Mouse (Mus musculus) heart, adult 8-10 months (tissue): ENCODE results near the gene Tmem38b. TPM values are rescaled to one million over a fixed set of nuclear protein-coding genes. Genes with fewer than 3 reads are reported as not detected.

Source experiments
- DNase-seq: peaks from one replicate; pipeline ENCODE4 v3.0.0; 2022; ENCODE audit warnings: low spot score
- total RNA-seq, 4 experiments: library from RNA; stranded (reverse); gene quantifications; 2 replicates each; pipeline ENCODE4 v1.2.4; 2022

Gene Tmem38b
- total RNA-seq, 4 experiments from 2014 or later = 21.7 to 30.6 (median 27.4) TPM

- DNase-seq = peak; percentile 38
Observed at GRCm38 (mm10) chr4:53884351-53885245, 58.8 kb downstream of the Tmem38b start.

GRCm38 (mm10) chr4:53886342-53887088 lies 60.7 kb downstream of the Tmem38b start:
- no peak for DNase-seq

GRCm38 (mm10) chr4:53895335-53895734 lies 69.5 kb downstream of the Tmem38b start:
- no peak for DNase-seq

- no peak for DNase-seq
Observed at GRCm38 (mm10) chr4:53896150-53896833, 70.4 kb downstream of the Tmem38b start.

GRCm38 (mm10) chr4:53900386-53900971 lies 74.6 kb downstream of the Tmem38b start:
- no peak for DNase-seq

GRCm38 (mm10) chr4:53904335-53904734 lies 78.5 kb downstream of the Tmem38b start:
- no peak for DNase-seq

GRCm38 (mm10) chr4:53905537-53905936 lies 79.7 kb downstream of the Tmem38b start:
- no peak for DNase-seq

- DNase-seq = no peak
Observed at GRCm38 (mm10) chr4:53907071-53907470, 81.2 kb downstream of the Tmem38b start.

Other genes with a start within 250 kb of the Tmem38b start
- 10 to 100 TPM; 45.2 to 59.2 (median 53.8) TPM for gene Fsd1l, start 194.6 kb upstream of the Tmem38b start, total RNA-seq
- 10 to 100 TPM; 18.9 to 23.4 (median 21.5) TPM for gene Fktn, start 112.0 kb upstream of the Tmem38b start, total RNA-seq
- under 1 TPM in 3 of 4 experiments, not detected in 1; 0.09 to 0.22 (median 0.09) TPM for gene Tal2, start 46.3 kb upstream of the Tmem38b start, total RNA-seq